Mouse (Mus musculus): ENCODE measurements around the gene Dtwd1. TPM values are rescaled to one million over a fixed set of nuclear protein-coding genes. Genes with fewer than 3 reads are reported as not detected.
"Not testable (repeated sequence)": the region's sequence is repeated elsewhere in the genome, so short reads cannot be mapped to it uniquely, and the experiment has no call there.

The Dtwd1 gene
- 10 to 100 TPM; 11.4 TPM for total RNA-seq (2021)

- DNase-seq (ENCODE audit: low spot score in 2 of 2) = peak; percentile 98
- intact Hi-C loops (cut with DNase I) = loop anchor here (10.0 kb wide), 1 partner anchor 297 kb away; the partner anchor contains the start of genes Cops2 and Galk2
These were observed at the start of gene Dtwd1, which contains the start of gene Fam227b for GRCm38 (mm10) chr2:126151855-126152571. Gene Dtwd1 (plus strand): TSS chr2:126152141. Gene Fam227b (minus strand): TSS chr2:126152004.

DNA sequence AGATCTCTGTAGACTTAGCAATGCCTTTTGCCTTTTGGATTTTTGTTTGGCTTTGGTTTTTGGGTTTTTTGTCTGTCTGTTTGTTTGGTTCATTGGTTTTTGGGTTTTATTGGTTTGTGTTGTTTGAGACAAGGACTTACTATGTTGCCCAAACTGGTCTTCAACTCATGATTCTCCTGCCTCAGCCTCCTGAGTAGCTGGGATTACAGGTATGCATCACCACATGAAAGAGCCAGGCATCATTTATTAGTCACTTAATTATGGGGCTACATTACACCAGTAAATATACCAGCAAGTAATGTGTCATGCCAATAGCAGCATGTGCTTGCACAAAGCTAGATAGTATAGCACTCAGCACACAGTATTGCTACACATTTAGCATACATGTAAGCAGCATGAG, 4.2 kb upstream of the Dtwd1 start:
- no peak for DNase-seq (ENCODE audit: low spot score in 2 of 2)
- intact Hi-C loops (cut with DNase I) = no loop called here

- no peak for DNase-seq (ENCODE audit: low spot score in 2 of 2)
- intact Hi-C loops (cut with DNase I) = no loop called here
These were observed 13.5 kb downstream of the Dtwd1 start for GRCm38 (mm10) chr2:126165277-126166018.

DNA sequence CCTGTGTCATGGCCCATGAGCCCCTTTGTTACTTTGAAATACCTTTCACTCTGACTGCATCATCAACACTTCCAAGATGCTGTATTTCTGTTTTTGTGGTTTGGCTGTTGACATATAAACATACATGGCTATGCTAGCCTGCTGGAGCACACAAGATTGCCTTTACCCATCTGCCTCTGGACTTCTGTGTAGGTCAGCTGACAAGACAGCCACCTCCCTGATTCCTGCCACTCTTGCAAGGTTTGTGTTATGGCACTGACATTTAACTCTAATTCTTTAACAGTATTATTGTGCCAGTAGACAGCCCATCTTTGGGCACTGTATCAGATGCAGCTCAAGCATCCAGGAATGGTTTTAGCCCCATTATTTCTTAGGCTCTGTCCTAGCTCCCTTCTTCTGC, 14.4 kb downstream of the Dtwd1 start:
- no peak for DNase-seq (ENCODE audit: low spot score in 2 of 2)
- intact Hi-C loops (cut with DNase I) = no loop called here

- intact Hi-C loops (cut with DNase I) = no loop called here
- no peak for DNase-seq (ENCODE audit: low spot score in 2 of 2)
These were observed 15.1 kb downstream of the Dtwd1 start for GRCm38 (mm10) chr2:126166848-126167617.

DNA sequence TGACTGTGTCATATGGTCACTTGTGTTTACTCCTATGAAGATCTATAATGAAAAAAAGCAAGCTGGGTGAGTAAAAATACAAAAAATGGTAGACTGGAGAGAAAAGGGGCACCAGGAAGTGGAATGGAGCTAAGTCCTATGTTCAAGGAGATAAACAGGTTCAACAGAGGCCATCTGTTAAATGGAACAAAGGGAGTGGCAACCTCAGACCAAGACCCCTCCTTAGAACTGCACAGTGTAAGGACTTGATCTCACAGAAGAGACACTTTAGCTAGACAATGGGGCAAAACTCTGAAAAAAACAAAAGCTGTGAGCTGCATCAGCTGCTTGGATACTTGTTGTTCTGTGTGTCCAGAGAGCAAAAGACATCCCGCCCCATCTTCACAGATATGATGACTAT, 19.5 kb downstream of the Dtwd1 start:
- DNase-seq (ENCODE audit: low spot score in 2 of 2) = no peak
- intact Hi-C loops (cut with DNase I) = no loop called here

DNA sequence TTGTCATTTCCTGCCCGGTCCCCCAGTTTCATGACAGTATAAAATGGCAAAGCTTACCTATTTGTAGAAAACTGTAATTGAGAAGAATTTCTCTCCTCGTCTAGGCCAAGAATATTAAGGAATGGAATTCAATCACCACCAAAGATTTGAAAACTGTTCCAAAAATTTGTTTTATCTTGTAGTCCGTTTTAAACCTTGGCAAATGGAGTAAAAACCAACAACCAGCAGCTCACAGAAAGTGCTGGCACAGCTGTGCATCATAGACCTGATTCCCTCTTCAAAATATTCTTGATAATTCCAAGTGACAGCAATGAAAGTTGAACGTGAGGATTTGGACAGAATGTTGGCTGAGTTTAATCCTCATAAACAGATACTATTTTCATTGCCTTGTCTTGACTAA, 39.4 kb downstream of the Dtwd1 start:
- no peak for DNase-seq (ENCODE audit: low spot score in 2 of 2)
- intact Hi-C loops (cut with DNase I) = no loop called here

- intact Hi-C loops (cut with DNase I) = no loop called here
These were observed 40.2 kb downstream of the Dtwd1 start for GRCm38 (mm10) chr2:126192129-126192528.

GRCm38 (mm10) chr2:126195631-126196356, 43.9 kb downstream of the Dtwd1 start:
- intact Hi-C loops (cut with DNase I) = no loop called here
- DNase-seq (ENCODE audit: low spot score in 2 of 2) = no peak

More at GRCm38 (mm10) chr2:126192129-126192528, 40.2 kb downstream of the Dtwd1 start:
- DNase-seq (ENCODE audit: low spot score in 2 of 2) = no peak

- no peak for DNase-seq (ENCODE audit: low spot score in 2 of 2)
- intact Hi-C loops (cut with DNase I) = no loop called here
These were observed 47.0 kb downstream of the Dtwd1 start for GRCm38 (mm10) chr2:126198971-126199370.

- DNase-seq (ENCODE audit: low spot score in 2 of 2) = no peak
- intact Hi-C loops (cut with DNase I) = no loop called here
These were observed 59.2 kb downstream of the Dtwd1 start for GRCm38 (mm10) chr2:126211011-126211680.

- DNase-seq (ENCODE audit: low spot score in 2 of 2); intact Hi-C loops (cut with DNase I): not testable (repeated sequence)
These were observed 62.9 kb downstream of the Dtwd1 start, which contains the start of gene Gm17555 for GRCm38 (mm10) chr2:126214800-126215199. Gene Gm17555 (plus strand): TSS chr2:126215100.

Other genes with a start within 250 kb of the Dtwd1 start
- gene Fgf7, start 117.5 kb upstream of the Dtwd1 start, total RNA-seq (2021) = under 1 TPM; 0.22 to 0.23 TPM
- under 1 TPM in 1 of 2 experiments, not detected in 1; 0.20 TPM for gene Fam227b, start 137 bp upstream of the Dtwd1 start, total RNA-seq (2021)
- gene Gm17555, start 63.0 kb downstream of the Dtwd1 start, total RNA-seq (2021) = not detected